Mouse (Mus musculus) midbrain, embryonic 12.5 days (tissue): ENCODE measurements at regions not wholly inside any gene's neighbourhood (a gene's known extent, or its start where the extent isn't known, plus 50 kb on each side); places are given as distances from the start of the nearest gene placed in this dataset.
A peak's percentile ranks its signal among the peaks of the same experiment; 100 is the strongest.
"Not testable (repeated sequence)": the region's sequence is repeated elsewhere in the genome, so short reads cannot be mapped to it uniquely, and the experiment has no call there.

Experiments
- ATAC-seq: fragments of 200-750 bp; cut with Nextera tagmentation; 2 replicates; pipeline ENCODE4 v1.8.0; 2017; ENCODE audit warnings: low read depth, moderate TSS enrichment, moderate library complexity; ENCODE audit not compliant: low FRiP score
- H3K27ac ChIP-seq: fragments of 300-500 bp; sonication (generic); replicated peaks from 2 replicates; pipeline ENCODE4 v1.5.1; 2016; ENCODE audit warnings: mild to moderate bottlenecking
- H3K27me3 ChIP-seq: fragments of 300-500 bp; sonication (generic); 2 replicates; pipeline ENCODE4 v1.6.1; 2016; ENCODE audit warnings: mild to moderate bottlenecking
- H3K36me3 ChIP-seq: fragments of 300-500 bp; sonication (generic); 2 replicates; pipeline ENCODE4 v1.6.1; 2016
- H3K4me1 ChIP-seq: fragments of 300-500 bp; sonication (generic); 2 replicates; pipeline ENCODE4 v1.6.1; 2016
- H3K4me2 ChIP-seq: fragments of 300-500 bp; sonication (generic); replicated peaks from 2 replicates; pipeline ENCODE4 v1.6.1; 2016; ENCODE audit warnings: mild to moderate bottlenecking, moderate library complexity
- H3K4me3 ChIP-seq: fragments of 300-500 bp; sonication (generic); 2 replicates; pipeline ENCODE4 v1.5.1; 2016; ENCODE audit warnings: mild to moderate bottlenecking
- H3K9ac ChIP-seq: fragments of 300-500 bp; sonication (generic); replicated peaks from 2 replicates; pipeline ENCODE4 v1.6.1; 2016; ENCODE audit warnings: mild to moderate bottlenecking, moderate library complexity
- H3K9me3 ChIP-seq: fragments of 300-500 bp; sonication (generic); 2 replicates; pipeline ENCODE4 v1.6.1; 2016; ENCODE audit warnings: mild to moderate bottlenecking
- WGBS: fragments of 180-500 bp; shearing (Covaris S2); methylation state at CpG from one replicate; pipeline ENCODE4 v1.1.7; 2016; 5-methylcytosine and 5-hydroxymethylcytosine counted together

DNA sequence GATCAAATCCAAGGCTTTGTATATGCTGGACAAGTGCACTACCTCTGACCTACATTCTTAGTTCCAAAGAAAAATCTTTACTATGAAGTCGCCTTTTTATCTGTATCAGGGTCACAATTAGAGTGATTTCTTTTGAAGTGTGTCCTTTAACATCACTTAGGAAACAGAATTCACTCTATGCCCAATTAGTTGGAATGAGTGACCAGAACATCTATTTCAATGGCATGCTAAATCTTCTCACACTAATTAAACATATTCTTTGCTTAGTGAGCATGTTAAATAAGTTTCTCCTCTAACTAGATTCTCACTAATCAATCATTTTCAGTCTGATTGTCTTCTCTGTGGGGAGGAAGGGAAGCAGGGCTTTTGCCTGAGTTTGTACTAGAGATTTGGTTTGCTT lies 84.9 kb downstream of the Arl6ip6 start:
- no peak overlapping the region for H3K9ac ChIP-seq
- H3K27me3 ChIP-seq, result no peaks in the 10 kb centered on the region
- no peak overlapping the region for H3K27ac ChIP-seq
- no peaks in the 10 kb centered on the region for H3K36me3 ChIP-seq
- WGBS, result 37% methylated on average over 1 of the region's 1 CpGs
- no peaks in the 10 kb centered on the region; the same call in 1 of the 2 replicates for H3K4me1 ChIP-seq
- no peak overlapping the region for H3K4me3 ChIP-seq
- ATAC-seq, result no peak
- H3K9me3 ChIP-seq, result no peaks in the 10 kb centered on the region
- H3K4me2 ChIP-seq, result no peak overlapping the region

DNA sequence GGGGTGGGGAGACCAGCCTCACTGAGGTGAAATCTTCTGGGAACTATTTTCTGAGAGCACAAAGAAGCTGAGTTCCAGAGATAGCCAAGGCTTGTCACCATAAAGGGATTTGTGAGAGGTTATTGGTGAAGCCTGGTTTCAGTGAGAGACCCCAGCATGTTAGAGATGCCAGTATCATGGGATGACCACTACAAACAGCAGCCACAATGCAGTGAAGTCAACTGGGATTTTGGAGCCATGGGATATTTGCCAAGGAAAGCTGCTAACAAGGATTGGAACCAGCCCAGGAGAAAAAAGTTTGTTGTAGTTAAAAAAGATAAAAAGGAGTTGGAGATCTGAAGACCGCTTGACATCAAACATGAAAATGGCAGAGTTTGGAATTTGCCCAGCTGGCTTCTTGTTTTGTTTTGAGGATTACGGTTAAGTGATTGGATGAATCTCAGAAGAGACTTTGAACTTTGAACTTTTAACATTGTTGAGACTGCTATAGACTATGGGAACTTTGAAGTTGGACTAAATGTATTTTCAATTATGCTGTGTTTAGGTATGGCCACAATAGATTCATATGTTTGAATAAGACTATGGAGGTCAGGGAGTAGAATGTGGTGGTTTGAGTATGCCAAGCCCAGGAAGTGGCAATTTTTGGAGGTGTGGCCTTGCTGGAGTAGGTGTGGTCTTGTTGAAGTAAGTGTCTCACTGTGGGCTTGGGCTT lies 110.3 kb downstream of the Arl6ip6 start:
- WGBS, result 85% methylated on average over 2 of the region's 2 CpGs
- no peak for ATAC-seq

GRCm38 (mm10) chr2:53330680-53331079 lies 139.2 kb downstream of the Arl6ip6 start:
- H3K4me3 ChIP-seq, result no peak overlapping the region
- H3K36me3 ChIP-seq, result no peaks in the 10 kb centered on the region
- H3K9me3 ChIP-seq, result no peaks in the 10 kb centered on the region
- peak; percentile 71; the same call in 1 of the 2 replicates for ATAC-seq
- H3K27ac ChIP-seq, result no peak overlapping the region
- WGBS, result 44% methylated on average over 6 of the region's 6 CpGs
- no peak overlapping the region for H3K4me2 ChIP-seq
- H3K9ac ChIP-seq, result no peak overlapping the region
- no peaks in the 10 kb centered on the region for H3K27me3 ChIP-seq
- H3K4me1 ChIP-seq, result no peaks in the 10 kb centered on the region

More for the DNA sequence above, 110.3 kb downstream of the Arl6ip6 start:
- no peaks in the 10 kb centered on the region for H3K4me1 ChIP-seq
- H3K4me2 ChIP-seq, result no peak overlapping the region
- no peaks in the 10 kb centered on the region for H3K36me3 ChIP-seq
- no peak overlapping the region for H3K4me3 ChIP-seq
- H3K27me3 ChIP-seq, result no peaks in the 10 kb centered on the region
- H3K9ac ChIP-seq, result no peak overlapping the region
- no peaks in the 10 kb centered on the region for H3K9me3 ChIP-seq
- no peak overlapping the region for H3K27ac ChIP-seq

- Histone ChIP-seq H3K9ac (no peak overlapping the region), H3K9me3 (no peaks in the 10 kb centered on the region), H3K4me1 (no peaks in the 10 kb centered on the region), H3K36me3 (no peaks in the 10 kb centered on the region), H3K27me3 (no peaks in the 10 kb centered on the region), H3K27ac (no peak overlapping the region), H3K4me2 (no peak overlapping the region), H3K4me3 (no peak overlapping the region)
- ATAC-seq, result no peak
- 73% methylated on average over 2 of the region's 2 CpGs for WGBS
Measured at GRCm38 (mm10) chr2:53359026-53359425, 167.5 kb downstream of the Arl6ip6 start.

- no peaks in the 10 kb centered on the region for H3K9me3 ChIP-seq
- peaks cover 8% of the 10 kb centered on the region for H3K4me1 ChIP-seq
- H3K27me3 ChIP-seq, result 0 out of 2 replicates have a peak, but pooled peaks cover 4% of the 10 kb centered on the region
- no peak overlapping the region for H3K4me3 ChIP-seq
- no peak overlapping the region for H3K9ac ChIP-seq
- H3K27ac ChIP-seq, result no peak overlapping the region
- 6% methylated on average over 1 of the region's 1 CpGs for WGBS
- ATAC-seq, result no peak
- H3K4me2 ChIP-seq, result no peak overlapping the region
- no peaks in the 10 kb centered on the region for H3K36me3 ChIP-seq
Measured at GRCm38 (mm10) chr2:53382348-53382747, 190.8 kb downstream of the Arl6ip6 start.

DNA sequence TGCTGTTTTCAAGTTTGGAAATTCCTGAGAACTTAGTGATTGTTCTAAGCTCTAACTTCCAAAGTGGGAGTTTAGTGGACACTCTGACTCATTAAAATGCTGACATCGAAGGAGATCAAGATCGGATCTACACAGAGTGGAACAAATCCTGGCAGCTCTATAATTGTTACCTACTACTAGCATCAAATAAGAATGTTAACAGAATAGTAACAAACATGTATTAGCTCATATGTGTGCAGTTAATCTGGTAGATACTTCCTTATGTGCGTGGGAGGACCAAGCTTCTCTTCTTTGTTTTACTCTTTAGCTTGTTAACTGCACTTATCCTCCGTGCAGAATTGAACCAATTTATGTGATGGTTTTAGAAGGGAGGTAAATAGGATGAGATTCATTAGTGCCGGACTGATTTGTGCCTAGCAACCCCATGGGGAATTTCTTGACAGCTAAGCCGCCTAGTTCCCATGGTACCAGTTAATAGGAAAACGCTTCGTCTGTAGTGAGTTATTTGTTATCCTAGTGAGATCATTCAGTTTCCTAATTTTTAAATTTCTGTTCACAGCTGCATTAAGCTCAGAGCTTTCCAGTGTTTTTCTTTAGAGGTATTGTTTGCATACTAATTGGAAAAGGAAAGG lies 193.1 kb downstream of the Arl6ip6 start:
- peak; percentile 77 for ATAC-seq
- Histone ChIP-seq H3K27me3 (peaks cover 14% of the 10 kb centered on the region), H3K4me1 (peaks cover 8% of the 10 kb centered on the region)

DNA sequence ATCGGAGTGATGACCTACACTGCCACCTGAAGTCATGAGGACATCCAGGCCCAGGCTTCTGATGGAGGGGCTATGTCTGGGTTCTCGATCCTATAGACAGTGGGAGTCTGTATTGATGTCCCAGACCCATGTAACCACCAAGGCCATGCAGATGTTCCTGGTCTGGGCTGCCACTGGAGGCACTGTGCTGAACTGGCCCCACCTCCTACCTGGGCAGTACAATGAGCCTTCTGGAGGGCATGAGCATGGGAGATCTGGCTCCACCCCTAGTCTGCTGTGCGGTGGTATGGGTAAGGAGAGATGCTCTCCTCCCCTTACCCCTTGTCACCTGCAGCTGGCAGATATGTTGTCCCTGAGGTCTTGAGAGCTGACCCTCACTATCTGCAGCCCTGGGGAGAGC lies 197.1 kb downstream of the Arl6ip6 start:
- Histone ChIP-seq H3K9me3 (no peaks in the 10 kb centered on the region), H3K36me3 (no peaks in the 10 kb centered on the region), H3K27ac (no peak overlapping the region), H3K4me2 (no peak overlapping the region), H3K9ac (no peak overlapping the region), H3K27me3 (peaks cover 14% of the 10 kb centered on the region), H3K4me1 (peaks cover 6% of the 10 kb centered on the region), H3K4me3 (no peak overlapping the region)
- ATAC-seq, result 0 out of 2 replicates have a peak, but pooled peaks have one; percentile 14
- 93% methylated on average over 3 of the region's 3 CpGs for WGBS

More for the DNA sequence above, 193.1 kb downstream of the Arl6ip6 start:
- Histone ChIP-seq H3K4me3 (no peak overlapping the region), H3K9ac (no peak overlapping the region), H3K27ac (no peak overlapping the region), H3K36me3 (no peaks in the 10 kb centered on the region), H3K4me2 (0 out of 2 replicates have a peak overlapping the region, but pooled peaks have one; percentile 9), H3K9me3 (no peaks in the 10 kb centered on the region)
- WGBS, result 19% methylated on average over 8 of the region's 8 CpGs

DNA sequence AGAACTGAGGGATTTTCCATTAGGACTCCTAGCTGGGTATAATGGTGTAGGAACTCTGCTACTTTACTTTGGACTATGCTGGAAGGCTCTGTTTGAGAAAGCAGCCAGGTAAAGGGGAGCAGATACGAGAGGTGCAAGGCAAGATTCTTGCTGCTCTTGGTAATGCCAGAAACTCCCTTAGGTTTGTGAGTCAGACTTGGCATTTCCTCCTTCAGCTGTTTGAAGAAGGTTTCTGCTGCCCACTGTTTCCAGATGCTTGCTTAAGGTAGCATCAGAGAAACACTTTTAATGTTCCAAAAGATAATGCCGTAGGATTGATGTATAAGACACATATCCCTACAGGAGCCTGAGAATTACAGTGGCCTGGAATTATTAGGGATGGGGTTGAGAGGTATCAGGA lies 222.9 kb downstream of the Arl6ip6 start:
- H3K4me1 ChIP-seq, result no peaks in the 10 kb centered on the region
- no peak overlapping the region for H3K4me3 ChIP-seq
- no peaks in the 10 kb centered on the region for H3K36me3 ChIP-seq
- no peak for ATAC-seq
- no peak overlapping the region for H3K27ac ChIP-seq
- no peaks in the 10 kb centered on the region for H3K9me3 ChIP-seq
- 95% methylated on average over 2 of the region's 2 CpGs for WGBS
- no peak overlapping the region for H3K4me2 ChIP-seq
- H3K27me3 ChIP-seq, result no peaks in the 10 kb centered on the region
- no peak overlapping the region for H3K9ac ChIP-seq

DNA sequence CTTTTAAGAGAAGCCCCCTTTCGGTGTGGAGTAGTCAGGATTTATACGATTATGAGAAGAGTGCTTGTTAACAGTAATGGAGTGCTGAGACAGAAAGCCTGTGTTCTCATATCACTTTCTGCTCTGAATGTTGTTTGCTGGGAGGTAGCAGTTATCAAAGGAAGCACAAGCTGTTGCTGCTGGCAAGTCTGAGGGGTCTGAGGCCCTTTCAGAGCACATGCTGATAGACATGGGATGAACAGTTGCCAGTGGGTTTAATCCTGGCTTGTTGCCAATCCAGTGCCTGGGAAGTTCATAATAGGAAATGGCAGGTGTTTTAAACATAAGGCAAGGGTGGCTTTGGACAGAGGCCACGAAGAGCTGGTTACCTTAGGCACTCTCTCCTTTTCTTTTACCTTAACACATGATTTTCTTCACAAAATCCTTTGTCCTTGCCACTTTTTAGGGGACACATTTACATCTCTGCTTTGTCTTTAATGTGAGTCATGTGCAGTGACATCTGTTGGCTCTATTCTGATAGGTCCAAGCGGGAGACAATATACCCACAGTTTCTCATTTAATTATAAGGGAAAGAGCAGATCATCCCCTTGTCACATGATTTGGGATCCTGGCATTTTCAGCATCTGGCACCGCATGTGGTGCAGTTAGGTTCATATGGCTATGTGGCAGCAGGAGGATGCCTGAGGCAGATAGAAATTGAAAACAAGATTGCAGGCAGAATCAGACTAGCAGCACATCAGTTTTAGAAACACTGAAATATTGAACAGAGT lies 245.7 kb downstream of the Arl6ip6 start:
- H3K4me2 ChIP-seq, result no peak overlapping the region
- WGBS, result 75% methylated on average over 5 of the region's 5 CpGs

GRCm38 (mm10) chr2:53440301-53440700 lies 248.8 kb downstream of the Arl6ip6 start:
- not testable (repeated sequence) for H3K4me2 ChIP-seq, H3K4me3 ChIP-seq, H3K9me3 ChIP-seq, H3K9ac ChIP-seq, H3K27ac ChIP-seq, H3K4me1 ChIP-seq, ATAC-seq, H3K27me3 ChIP-seq, H3K36me3 ChIP-seq
- WGBS, result 58% methylated on average over 3 of the region's 3 CpGs

More for the DNA sequence above, 245.7 kb downstream of the Arl6ip6 start:
- Histone ChIP-seq H3K27ac (no peak overlapping the region), H3K9ac (no peak overlapping the region), H3K27me3 (no peaks in the 10 kb centered on the region), H3K9me3 (no peaks in the 10 kb centered on the region), H3K36me3 (no peaks in the 10 kb centered on the region), H3K4me1 (peaks cover 8% of the 10 kb centered on the region), H3K4me3 (no peak overlapping the region)
- peak; percentile 72 for ATAC-seq

GRCm38 (mm10) chr2:53460265-53460664 lies 268.7 kb downstream of the Arl6ip6 start:
- WGBS, result 78% methylated on average over 3 of the region's 3 CpGs
- Histone ChIP-seq H3K27me3 (no peaks in the 10 kb centered on the region), H3K36me3 (no peaks in the 10 kb centered on the region), H3K4me3 (no peak overlapping the region), H3K4me2 (no peak overlapping the region), H3K9me3 (no peaks in the 10 kb centered on the region), H3K9ac (no peak overlapping the region), H3K4me1 (no peaks in the 10 kb centered on the region), H3K27ac (no peak overlapping the region)
- no peak for ATAC-seq

- no peak overlapping the region for H3K9ac ChIP-seq
- ATAC-seq, result no peak
- H3K4me2 ChIP-seq, result no peak overlapping the region
- H3K9me3 ChIP-seq, result no peaks in the 10 kb centered on the region
- no peaks in the 10 kb centered on the region for H3K4me1 ChIP-seq
- H3K4me3 ChIP-seq, result no peak overlapping the region
- no peaks in the 10 kb centered on the region for H3K27me3 ChIP-seq
- H3K27ac ChIP-seq, result no peak overlapping the region
- WGBS, result 84% methylated on average over 4 of the region's 4 CpGs
- no peaks in the 10 kb centered on the region for H3K36me3 ChIP-seq
Measured at GRCm38 (mm10) chr2:53474455-53474854, 282.9 kb downstream of the Arl6ip6 start.
